Mouse (Mus musculus) ES-E14 (cell line): ENCODE data around the gene Adss. TPM values are rescaled to one million over a fixed set of nuclear protein-coding genes. Genes with fewer than 3 reads are reported as not detected.

Source experiments
- DNase-seq: peaks from one replicate; pipeline ENCODE4 v3.0.0-alpha.2; 2013; ENCODE audit warnings: low read depth, low spot score
- H3K27ac ChIP-seq: 2 replicates; pipeline ENCODE4 v1.5.1; 2012; ENCODE audit warnings: low read depth, mild to moderate bottlenecking, low read length, moderate library complexity, mixed read lengths; ENCODE audit not compliant: poor library complexity, insufficient read depth, severe bottlenecking
- H3K36me3 ChIP-seq: 2 replicates; pipeline ENCODE4 v1.6.1; 2012; ENCODE audit warnings: mild to moderate bottlenecking, low read length, moderate library complexity, mixed read lengths; ENCODE audit not compliant: control insufficient read depth, poor library complexity, insufficient read depth, severe bottlenecking
- H3K4me1 ChIP-seq, 2 experiments: fragments of 150-350 bp in 1 of 2; sonication (generic) in 1 of 2; 2 replicates each; pipeline ENCODE4 v1.6.1; 2012; ENCODE audit warnings: low read length in 2 of 2, mild to moderate bottlenecking in 1 of 2, mixed read lengths in 1 of 2; ENCODE audit not compliant: control insufficient read depth in 2 of 2, insufficient read depth in 2 of 2, poor library complexity in 1 of 2
- H3K4me3 ChIP-seq, 2 experiments: fragments of 150-350 bp in 1 of 2; sonication (generic) in 1 of 2; 2 replicates each; pipeline ENCODE4 v1.5.1; 2012; ENCODE audit warnings: low read length in 2 of 2, low read depth in 1 of 2, mild to moderate bottlenecking in 1 of 2, mixed read lengths in 1 of 2; ENCODE audit not compliant: insufficient read depth in 1 of 2, poor library complexity in 1 of 2, severe bottlenecking in 1 of 2
- H3K9ac ChIP-seq: 2 replicates; pipeline ENCODE4 v1.6.1; 2012; ENCODE audit warnings: low read depth, mild to moderate bottlenecking, low read length, mixed read lengths; ENCODE audit not compliant: poor library complexity, insufficient read depth, severe bottlenecking
- H3K9me3 ChIP-seq: fragments of 150-350 bp; sonication (generic); 2 replicates; pipeline ENCODE4 v1.6.1; 2012; ENCODE audit warnings: low read depth, mild to moderate bottlenecking, low read length; ENCODE audit not compliant: control insufficient read depth, insufficient read depth
- CHD2 ChIP-seq: IDR thresholded peaks from 2 replicates; pipeline ENCODE4 v1.6.1; 2014; ENCODE audit warnings: mild to moderate bottlenecking, low read depth, low read length, inconsistent platforms
- HCFC1 ChIP-seq: IDR thresholded peaks from 2 replicates; pipeline ENCODE4 v1.6.1; 2012; ENCODE audit warnings: low read length, inconsistent platforms, borderline replicate concordance; ENCODE audit not compliant: insufficient read depth
- MAFK ChIP-seq: IDR thresholded peaks from 2 replicates; pipeline ENCODE4 v1.6.1; 2014; ENCODE audit warnings: mild to moderate bottlenecking, low read depth, low read length, inconsistent platforms; ENCODE audit not compliant: insufficient read depth
- ZC3H11A ChIP-seq: IDR thresholded peaks from 2 replicates; pipeline ENCODE4 v1.6.1; 2012; ENCODE audit warnings: low read depth, mild to moderate bottlenecking, inconsistent platforms, low read length, borderline replicate concordance
- ZNF384 ChIP-seq: IDR thresholded peaks from 2 replicates; pipeline ENCODE4 v1.6.1; 2012; ENCODE audit warnings: low read depth, low read length, inconsistent platforms
- in situ Hi-C, 2 experiments: fragments of 600-800 bp; cut with MboI; formaldehyde crosslinking; loops; one replicate each; pipeline ENCODE4 v1.15.1; 2025; ENCODE audit warnings: low sequenced_read_pairs in 2 of 2, inconsistent platforms in 1 of 2; ENCODE audit not compliant: unreplicated experiment in 2 of 2
- total RNA-seq: library from RNA; depleted of rRNA; stranded (reverse); fragments of 300-350 nt; gene quantifications from 2 replicates; pipeline ENCODE4 v1.2.3, GENCODE M21; 2012

Gene Adss
- total RNA-seq, 1 experiment: 96.9 TPM

GRCm38 (mm10) chr1:177777397-177777796, 18.9 kb downstream of the Adss start:
- Histone ChIP-seq H3K9ac (no peak overlapping the region), H3K9me3 (no peaks in the 10 kb centered on the region), H3K4me3 (no peak overlapping the region), H3K36me3 (peaks cover 9% of the 10 kb centered on the region), H3K4me1 (no peaks in the 10 kb centered on the region), H3K27ac (no peak overlapping the region)
- DNase-seq: no peak
- TF ChIP-seq MAFK (no peak), HCFC1 (no peak), ZNF384 (no peak), ZC3H11A (no peak), CHD2 (no peak)
- in situ Hi-C loops: no loop called here

DNA sequence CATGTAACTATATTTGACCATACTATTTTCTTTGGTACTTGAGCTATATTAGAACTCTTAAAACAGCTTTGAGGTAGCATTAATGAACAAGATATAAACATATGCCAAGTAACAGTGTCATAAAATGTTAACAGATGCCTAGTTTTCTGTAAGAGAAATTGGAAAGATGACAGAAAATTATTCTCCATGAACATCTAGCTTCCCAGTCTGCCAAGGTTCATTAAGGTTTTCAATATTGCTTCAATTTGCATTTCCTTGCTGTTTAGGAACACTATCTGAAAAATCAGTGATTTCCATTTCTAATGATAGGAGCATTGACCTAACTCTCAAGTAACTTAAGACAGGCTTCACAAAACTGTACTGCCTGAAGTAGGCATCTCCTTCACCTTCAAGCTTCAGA, 27.4 kb downstream of the Adss start:
- H3K4me1 ChIP-seq: no peaks in the 10 kb centered on the region
- in situ Hi-C loops: no loop called here
- TF ChIP-seq ZNF384 (no peak), MAFK (no peak), HCFC1 (no peak), CHD2 (no peak), ZC3H11A (no peak)
- H3K36me3 ChIP-seq: peaks cover 17% of the 10 kb centered on the region
- no peak overlapping the region for H3K4me3 ChIP-seq
- no peak overlapping the region for H3K27ac ChIP-seq
- no peaks in the 10 kb centered on the region for H3K9me3 ChIP-seq
- no peak for DNase-seq
- no peak overlapping the region for H3K9ac ChIP-seq

DNA sequence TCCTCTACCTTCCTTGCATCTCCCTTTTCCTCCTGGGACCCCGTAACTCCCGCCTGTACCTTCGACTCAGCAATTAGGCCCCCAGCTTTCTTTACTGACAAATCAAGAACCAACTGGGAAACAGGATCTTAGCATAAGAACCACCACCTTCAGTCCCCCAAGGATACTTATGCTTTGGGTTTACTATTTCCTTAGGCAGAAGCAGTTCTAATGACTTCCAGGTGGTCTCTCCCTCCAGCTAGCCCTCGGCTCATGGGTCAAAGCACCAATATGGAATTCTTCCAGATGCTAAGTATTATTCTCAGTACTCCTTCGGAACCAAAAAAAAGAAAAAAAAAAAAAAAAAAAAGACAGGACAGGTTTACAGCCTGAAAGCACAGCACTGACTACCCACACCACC, 39.1 kb downstream of the Adss start:
- TF ChIP-seq HCFC1 (no peak), ZC3H11A (no peak), ZNF384 (no peak), CHD2 (no peak), MAFK (no peak)
- H3K36me3 ChIP-seq: peaks cover 2% of the 10 kb centered on the region
- no peak for DNase-seq
- H3K9me3 ChIP-seq: no peaks in the 10 kb centered on the region
- no peak overlapping the region for H3K9ac ChIP-seq
- H3K4me1 ChIP-seq: no peaks in the 10 kb centered on the region; a peak in 1 of 4 replicates
- no peak overlapping the region for H3K27ac ChIP-seq
- in situ Hi-C loops: no loop called here
- H3K4me3 ChIP-seq: no peak overlapping the region

GRCm38 (mm10) chr1:177753496-177753895, 42.8 kb downstream of the Adss start:
- H3K4me1 ChIP-seq: no peaks in the 10 kb centered on the region; a peak in 1 of 4 replicates
- H3K9me3 ChIP-seq: peaks cover 7% of the 10 kb centered on the region
- peaks cover 2% of the 10 kb centered on the region for H3K36me3 ChIP-seq
- no peak overlapping the region for H3K4me3 ChIP-seq
- TF ChIP-seq CHD2 (no peak), MAFK (no peak), HCFC1 (no peak), ZC3H11A (no peak), ZNF384 (no peak)
- in situ Hi-C loops: no loop called here
- DNase-seq: peak; percentile 37
- H3K9ac ChIP-seq: no peak overlapping the region
- H3K27ac ChIP-seq: no peak overlapping the region

DNA sequence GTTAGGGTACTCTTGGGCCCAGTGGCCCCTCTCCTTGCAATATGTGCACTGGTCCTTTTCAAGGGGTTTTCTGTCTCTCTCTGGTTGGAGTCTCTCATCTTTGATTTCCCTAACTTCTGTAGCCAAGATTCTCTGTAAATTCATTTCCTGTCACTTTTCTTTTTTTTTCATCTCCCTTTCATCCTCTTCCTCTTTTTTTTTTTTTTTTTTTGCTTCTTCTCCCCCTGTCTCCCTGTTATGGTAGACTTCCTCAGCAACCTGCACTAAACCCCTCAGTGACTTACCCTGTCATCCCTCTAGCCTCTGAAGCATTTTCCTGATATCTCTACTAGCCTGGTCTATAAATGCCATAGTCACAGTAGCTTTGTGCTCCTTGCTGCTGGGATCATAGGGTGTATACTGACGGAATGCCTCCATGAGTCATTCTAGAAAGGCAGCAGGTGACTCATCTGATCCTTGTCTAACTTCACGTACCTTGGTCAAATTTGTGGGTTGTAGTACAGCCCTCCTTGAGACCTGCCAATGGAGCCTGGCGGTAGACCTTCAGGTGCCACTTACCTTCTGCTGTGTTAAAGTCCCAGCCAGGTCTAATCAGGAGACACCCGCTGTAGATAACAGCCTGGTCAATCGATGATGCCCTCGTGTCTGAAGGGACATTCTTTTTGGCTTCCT, 48.3 kb downstream of the Adss start:
- no peak overlapping the region for H3K27ac ChIP-seq
- peaks cover 7% of the 10 kb centered on the region for H3K9me3 ChIP-seq
- no peak overlapping the region for H3K4me3 ChIP-seq
- H3K9ac ChIP-seq: no peak overlapping the region
- peaks cover 2% of the 10 kb centered on the region for H3K36me3 ChIP-seq
- in situ Hi-C loops: no loop called here
- DNase-seq: no peak
- TF ChIP-seq CHD2 (no peak), MAFK (no peak), ZC3H11A (no peak), ZNF384 (no peak), HCFC1 (no peak)
- no peaks in the 10 kb centered on the region for H3K4me1 ChIP-seq
